Comparison of ENCODE assay signal across 13 mouse cellular contexts in genomic region chr1:170535221-170535620, GRCm38 (mm10). TPM values are rescaled to one million over a fixed set of nuclear protein-coding genes. Genes with fewer than 3 reads are reported as not detected.
DNase-seq lines count a peak whose midpoint lies in the region; ATAC-seq and TF ChIP-seq lines count a peak whose summit lies in the region.
"Had no signal": no experiment of that assay in that cellular context is flagged by ENCODE, and none has a peak within 500 bp of the region (broad histone marks: within the 10 kb centered on the region; RNA-seq: fewer than 3 reads in every experiment).

No protein-coding gene starts in this region.

- intact Hi-C loops in heart, adult 2 months (cut with DNase I), result no loop called here

- no peak overlapping the region for H3K4me3 ChIP-seq in heart, adult 2 months
- H3K4me3 ChIP-seq in heart, embryonic 11.5 days (ENCODE audit: low read depth, low read length), result no peak overlapping the region
- H3K4me3 ChIP-seq in liver, postnatal 0 days (ENCODE audit: low read depth, low read length), result no peak overlapping the region
- H3K4me3 ChIP-seq in hindbrain, postnatal 0 days (ENCODE audit: low read length), result no peak overlapping the region
- H3K4me3 ChIP-seq: stomach, embryonic 15.5 days had no signal

- no peak overlapping the region for H3K4me2 ChIP-seq in heart, embryonic 11.5 days
- 0 out of 2 replicates have a peak overlapping the region, but pooled peaks have one; percentile 32 for H3K4me2 ChIP-seq in liver, postnatal 0 days (ENCODE audit: low read depth, low read length)
- H3K4me2 ChIP-seq in hindbrain, postnatal 0 days (ENCODE audit: low read depth, low read length), result no peak overlapping the region
- H3K4me2 ChIP-seq: stomach, embryonic 15.5 days had no signal

- TF ChIP-seq EP300 in heart, adult 2 months (IDR thresholded peaks at IDR 0.05; ENCODE audit: insufficient read depth, low read depth, low read length), result no peak
- no peak for TF ChIP-seq EP300 in liver, postnatal 0 days (IDR thresholded peaks at IDR 0.05; ENCODE audit: low read depth)

- H3K9me3 ChIP-seq in heart, embryonic 11.5 days (replicated peaks; ENCODE audit: control insufficient read depth, low read length), result no peaks in the 10 kb centered on the region
- no peaks in the 10 kb centered on the region for H3K9me3 ChIP-seq in liver, postnatal 0 days (ENCODE audit: low read length)
- H3K9me3 ChIP-seq in hindbrain, postnatal 0 days (ENCODE audit: low read length), result no peaks in the 10 kb centered on the region
- H3K9me3 ChIP-seq: stomach, embryonic 15.5 days had no signal

- TF ChIP-seq CTCF in heart, adult 2 months (IDR thresholded peaks at IDR 0.05), result no peak
- TF ChIP-seq CTCF in liver, postnatal 0 days (IDR thresholded peaks at IDR 0.05; ENCODE audit: low read depth), result no peak
- no peak for TF ChIP-seq CTCF in hindbrain, postnatal 0 days (IDR thresholded peaks at IDR 0.05; ENCODE audit: low read depth)

- no peak overlapping the region for H3K27ac ChIP-seq in heart, adult 2 months
- H3K27ac ChIP-seq in heart, embryonic 11.5 days (ENCODE audit: low read depth, low read length), result no peak overlapping the region
- peak overlapping the region; percentile 76 for H3K27ac ChIP-seq in liver, postnatal 0 days (ENCODE audit: low read depth)
- H3K27ac ChIP-seq in hindbrain, postnatal 0 days, result no peak overlapping the region
- H3K27ac ChIP-seq: kidney, postnatal 0 days; stomach, embryonic 15.5 days had no signal

- H3K79me2 ChIP-seq in heart, adult 2 months (replicated peaks; ENCODE audit: control insufficient read depth, insufficient read depth, low read length), result no peaks in the 10 kb centered on the region

- H3K27me3 ChIP-seq in heart, adult 2 months (ENCODE audit: control insufficient read depth, insufficient read depth, low read length), result no peaks in the 10 kb centered on the region
- no peaks in the 10 kb centered on the region for H3K27me3 ChIP-seq in heart, embryonic 11.5 days (ENCODE audit: control insufficient read depth, insufficient read depth, low read length)
- no peaks in the 10 kb centered on the region for H3K27me3 ChIP-seq in liver, postnatal 0 days (ENCODE audit: insufficient read depth, low read length)
- no peaks in the 10 kb centered on the region for H3K27me3 ChIP-seq in hindbrain, postnatal 0 days (ENCODE audit: insufficient read depth, low read length)
- H3K27me3 ChIP-seq: stomach, embryonic 15.5 days had no signal

- no peaks in the 10 kb centered on the region for H3K36me3 ChIP-seq in heart, adult 2 months (ENCODE audit: control insufficient read depth, insufficient read depth, low read length)
- H3K36me3 ChIP-seq in heart, embryonic 11.5 days (ENCODE audit: control insufficient read depth, insufficient read depth, low read length), result no peaks in the 10 kb centered on the region
- no peaks in the 10 kb centered on the region for H3K36me3 ChIP-seq in liver, postnatal 0 days (replicated peaks; ENCODE audit: insufficient read depth, low read length)
- H3K36me3 ChIP-seq in hindbrain, postnatal 0 days (ENCODE audit: insufficient read depth, low read length), result no peaks in the 10 kb centered on the region
- H3K36me3 ChIP-seq: stomach, embryonic 15.5 days had no signal

- peak; percentile 33 to 57 for DNase-seq in heart, adult 2 months
- DNase-seq in urinary bladder, postnatal 14 days (ENCODE audit: low spot score), result peak; percentile 22
- no peak for DNase-seq in urinary bladder, postnatal 10 days (ENCODE audit: low spot score)
- peak; percentile 35 for DNase-seq in liver, postnatal 0 days
- no peak for DNase-seq in layer of hippocampus, postnatal 25 days (ENCODE audit: extremely low spot score in 1 of 2, low spot score in 1 of 2)
- no peak for DNase-seq in hindbrain, postnatal 0 days (ENCODE audit: low spot score)
- DNase-seq: cerebellum, adult 11-12 months; heart, postnatal 10 days; right cerebral cortex, postnatal 25 days had no signal

- H3K9ac ChIP-seq in heart, adult 2 months (ENCODE audit: low read depth, low read length), result no peak overlapping the region
- H3K9ac ChIP-seq in heart, embryonic 11.5 days (ENCODE audit: low read depth, low read length), result no peak overlapping the region
- H3K9ac ChIP-seq in liver, postnatal 0 days (replicated peaks), result no peak overlapping the region
- H3K9ac ChIP-seq in hindbrain, postnatal 0 days (replicated peaks; ENCODE audit: low read length), result no peak overlapping the region
- H3K9ac ChIP-seq: stomach, embryonic 15.5 days had no signal

- no peak for ATAC-seq in heart, embryonic 11.5 days (replicated peaks; ENCODE audit: insufficient number of reproducible peaks, low FRiP score, low TSS enrichment)
- peak; percentile 65 for ATAC-seq in liver, postnatal 0 days
- ATAC-seq in hindbrain, postnatal 0 days, result no peak
- ATAC-seq: forebrain, embryonic 16.5 days had no signal

- H3K4me1 ChIP-seq in heart, adult 2 months (ENCODE audit: control insufficient read depth, insufficient read depth, low read length), result peaks cover 12% of the 10 kb centered on the region
- peaks cover 43% of the 10 kb centered on the region for H3K4me1 ChIP-seq in heart, embryonic 11.5 days (ENCODE audit: control insufficient read depth, insufficient read depth, low read length)
- H3K4me1 ChIP-seq in liver, postnatal 0 days (ENCODE audit: insufficient read depth), result peaks cover 36% of the 10 kb centered on the region
- H3K4me1 ChIP-seq in hindbrain, postnatal 0 days (ENCODE audit: insufficient read depth, low read length), result 0 out of 2 replicates have a peak, but pooled peaks cover 5% of the 10 kb centered on the region
- H3K4me1 ChIP-seq: stomach, embryonic 15.5 days had no signal

- TF ChIP-seq POLR2A in heart, adult 2 months (IDR thresholded peaks at IDR 0.05; ENCODE audit: insufficient read depth, low read depth, low read length), result no peak

- WGBS in heart, adult 2 months, result 61% methylated on average over 2 of the region's 2 CpGs
- WGBS in heart, embryonic 11.5 days (ENCODE audit: insufficient replicate concordance), result 64% methylated on average over 2 of the region's 2 CpGs
- WGBS in liver, postnatal 0 days (ENCODE audit: insufficient replicate concordance), result 27% methylated on average over 2 of the region's 2 CpGs
- WGBS in hindbrain, postnatal 0 days, result 83% methylated on average over 2 of the region's 2 CpGs

RNA-seq across cellular contexts. Expression of gene Nos1ap, which starts 54.4 kb away (rescaled TPM):
- 10 to 100 TPM; 22.0 to 24.0 TPM for total RNA-seq in heart, adult 2 months (2021)
- polyA plus RNA-seq in heart, adult 2 months (2012; rRNA removed), result 10.7 and 11.5 TPM in 2 replicates
- polyA plus RNA-seq in heart, embryonic 11.5 days (2014; fragmentation: Nextera tagmentation; extraction: Ambion mirVana), result 15.5 and 20.9 TPM in 2 replicates
- polyA plus RNA-seq in liver, postnatal 0 days (2015; fragmentation: Nextera tagmentation; extraction: Ambion mirVana), result 6.0 and 6.5 TPM in 2 replicates
- total RNA-seq in layer of hippocampus, postnatal 25 days (2021), result 100 to 1,000 TPM; 166 to 204 TPM
- total RNA-seq in hindbrain, postnatal 0 days (2014; rRNA removed), result 10.1 and 29.9 TPM in 2 replicates
- polyA plus RNA-seq in hindbrain, postnatal 0 days (2015; fragmentation: Nextera tagmentation; extraction: Ambion mirVana), result 12.4 and 14.9 TPM in 2 replicates

Comparison
In these comparisons a context has a peak if more than half of its experiments do, and no peak if none do; other contexts are left out.
1. DNase-seq: peak in heart, adult 2 months (2 of 2), urinary bladder, postnatal 14 days (single experiment) and liver, postnatal 0 days (single experiment); none in urinary bladder, postnatal 10 days (single experiment), layer of hippocampus, postnatal 25 days (0 of 2) and hindbrain, postnatal 0 days (single experiment).